Mouse (Mus musculus) liver, postnatal 0 days (tissue): ENCODE results near the gene Slco1a6.

Experiments
- CTCF ChIP-seq: sonication (generic); IDR thresholded peaks from 2 replicates; pipeline ENCODE4 v1.5.1; 2016; ENCODE audit warnings: antibody characterized with exemption, low read depth
- EP300 ChIP-seq: IDR thresholded peaks from 2 replicates; pipeline ENCODE4 v1.6.1; 2016; ENCODE audit warnings: antibody characterized with exemption, low read depth, mild to moderate bottlenecking

DNA sequence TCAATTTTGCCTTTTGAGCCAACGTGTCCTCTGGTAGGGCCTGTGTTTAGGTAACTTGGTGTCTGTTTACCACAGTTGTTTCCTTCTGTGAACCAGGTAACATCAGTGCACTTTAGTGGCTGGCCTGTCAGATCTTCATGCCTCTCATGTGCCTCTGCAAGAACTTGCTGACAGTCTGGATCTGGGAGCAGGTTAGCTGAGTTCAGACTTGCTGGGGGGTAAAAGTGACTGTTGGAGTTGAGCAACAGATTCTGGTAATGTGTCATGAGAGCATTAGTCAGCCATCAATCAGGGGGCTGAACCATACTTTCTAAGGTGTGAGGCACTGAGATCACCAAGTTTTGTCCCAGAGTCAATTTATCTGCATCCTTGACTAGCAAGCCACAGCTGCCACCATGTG lies 16.4 kb downstream of the Slco1a6 start:
- TF ChIP-seq CTCF (no peak), EP300 (no peak)
